Mouse (Mus musculus) intestine, postnatal 0 days (tissue): ENCODE measurements at regions not wholly inside any gene's neighbourhood (a gene's known extent, or its start where the extent isn't known, plus 50 kb on each side); places are given as distances from the start of the nearest gene placed in this dataset.
A peak's percentile ranks its signal among the peaks of the same experiment; 100 is the strongest.

Source experiments
- ATAC-seq: fragments of 200-750 bp; cut with Nextera tagmentation; 2 replicates; pipeline ENCODE4 v1.8.0; 2017; ENCODE audit warnings: mild to moderate bottlenecking, moderate TSS enrichment, moderate library complexity
- H3K27ac ChIP-seq: fragments of 300-500 bp; sonication (generic); 2 replicates; pipeline ENCODE4 v1.5.1; 2014; ENCODE audit warnings: mild to moderate bottlenecking, low read depth, low read length, moderate library complexity
- H3K27me3 ChIP-seq: fragments of 300-500 bp; sonication (generic); replicated peaks from 2 replicates; pipeline ENCODE4 v1.6.1; 2014; ENCODE audit warnings: low read length, mixed read lengths; ENCODE audit not compliant: control insufficient read depth, insufficient read depth
- H3K36me3 ChIP-seq: fragments of 300-500 bp; sonication (generic); 2 replicates; pipeline ENCODE4 v1.6.1; 2014; ENCODE audit warnings: mild to moderate bottlenecking, moderate library complexity; ENCODE audit not compliant: control insufficient read depth, insufficient read depth
- H3K4me1 ChIP-seq: fragments of 300-500 bp; sonication (generic); replicated peaks from 2 replicates; pipeline ENCODE4 v1.6.1; 2014; ENCODE audit warnings: antibody characterized with exemption, low read length, mixed read lengths; ENCODE audit not compliant: control insufficient read depth, insufficient read depth
- H3K4me2 ChIP-seq: fragments of 300-500 bp; sonication (generic); replicated peaks from 2 replicates; pipeline ENCODE4 v1.6.1; 2014; ENCODE audit warnings: low read depth, mild to moderate bottlenecking, moderate library complexity
- H3K4me3 ChIP-seq: fragments of 300-500 bp; sonication (generic); 2 replicates; pipeline ENCODE4 v1.5.1; 2014; ENCODE audit warnings: low read depth, low read length
- H3K9ac ChIP-seq: fragments of 300-500 bp; sonication (generic); 2 replicates; pipeline ENCODE4 v1.6.1; 2014; ENCODE audit warnings: mild to moderate bottlenecking, low read depth, low read length
- H3K9me3 ChIP-seq: fragments of 300-500 bp; sonication (generic); 2 replicates; pipeline ENCODE4 v1.6.1; 2016; ENCODE audit warnings: mixed run types; ENCODE audit not compliant: control insufficient read depth
- CTCF ChIP-seq: sonication (generic); IDR thresholded peaks from 2 replicates; pipeline ENCODE4 v1.5.1; 2016; ENCODE audit warnings: low read depth, mild to moderate bottlenecking, control low read depth, antibody characterized with exemption, moderate library complexity
- WGBS: fragments of 180-500 bp; shearing (Covaris S2); extraction: QIAGEN DNeasy Blood & Tissue Kit; methylation state at CpG from one replicate; pipeline ENCODE4 v1.1.7; 2014; 5-methylcytosine and 5-hydroxymethylcytosine counted together

DNA sequence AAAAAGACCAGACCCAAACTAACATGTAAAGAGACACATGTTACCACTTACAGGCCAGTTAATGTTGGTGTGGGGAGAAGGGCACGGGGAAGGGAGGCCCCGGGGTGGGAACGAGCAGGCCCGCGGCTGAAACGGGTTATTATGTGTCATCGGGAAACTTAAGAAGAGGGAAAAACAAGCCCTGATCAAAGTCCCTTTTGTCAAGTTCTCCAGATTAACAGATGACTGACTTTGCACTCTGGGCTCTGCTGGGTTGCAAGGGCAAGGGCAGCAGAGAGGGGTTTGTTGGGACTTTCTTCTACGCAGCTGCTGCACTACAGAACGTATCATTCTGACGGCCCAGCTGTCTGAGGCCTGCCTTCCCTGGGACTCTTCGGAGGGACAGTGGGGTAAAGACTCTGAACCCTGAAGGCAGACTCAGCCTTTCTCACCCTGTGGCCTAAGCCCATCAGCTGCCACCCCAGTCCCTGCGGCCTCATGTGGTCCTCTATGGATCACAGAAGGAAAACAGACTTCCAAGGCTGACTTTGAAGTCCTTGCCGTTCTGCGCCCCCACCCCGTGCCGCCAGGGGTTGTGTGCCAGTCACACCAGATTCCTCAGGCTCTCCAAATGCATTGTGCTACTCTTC lies 240.7 kb downstream of the Rplp1 start:
- Histone ChIP-seq H3K4me1 (0 out of 2 replicates have a peak, but pooled peaks cover 15% of the 10 kb centered on the region), H3K9ac (no peak overlapping the region), H3K27ac (peak overlapping the region; percentile 29), H3K4me3 (no peak overlapping the region), H3K36me3 (no peaks in the 10 kb centered on the region), H3K9me3 (no peaks in the 10 kb centered on the region), H3K4me2 (no peak overlapping the region), H3K27me3 (no peaks in the 10 kb centered on the region)
- TF ChIP-seq CTCF = no peak
- WGBS = 41% methylated on average over 16 of the region's 16 CpGs
- ATAC-seq = peak; percentile 70

DNA sequence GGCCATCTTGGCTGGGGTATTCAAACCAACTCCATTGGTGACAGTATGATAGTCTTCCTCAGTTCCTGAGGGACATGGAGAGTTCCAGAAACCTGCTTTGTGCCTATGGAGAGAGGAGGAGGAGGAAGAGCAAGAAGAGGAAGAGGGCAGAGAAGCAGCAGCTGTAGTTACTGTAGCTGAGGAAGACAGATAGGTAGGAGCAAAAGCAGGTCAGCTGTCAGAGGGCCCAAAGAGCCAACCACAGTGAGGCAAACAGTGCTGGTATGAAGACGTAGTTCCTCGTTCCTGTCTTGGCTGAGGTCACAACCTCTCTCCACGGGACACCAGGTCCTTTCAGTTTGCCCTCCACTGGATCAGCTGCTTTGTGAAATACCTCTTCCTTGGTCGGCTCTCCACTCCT lies 243.4 kb downstream of the Rplp1 start:
- H3K9me3 ChIP-seq = no peaks in the 10 kb centered on the region
- H3K4me1 ChIP-seq = 0 out of 2 replicates have a peak, but pooled peaks cover 15% of the 10 kb centered on the region
- H3K9ac ChIP-seq = no peak overlapping the region
- no peak overlapping the region for H3K4me3 ChIP-seq
- no peaks in the 10 kb centered on the region for H3K27me3 ChIP-seq
- no peaks in the 10 kb centered on the region for H3K36me3 ChIP-seq
- no peak overlapping the region for H3K27ac ChIP-seq
- no peak for TF ChIP-seq CTCF
- no peak for ATAC-seq
- 73% methylated on average over 4 of the region's 4 CpGs for WGBS
- H3K4me2 ChIP-seq = no peak overlapping the region

DNA sequence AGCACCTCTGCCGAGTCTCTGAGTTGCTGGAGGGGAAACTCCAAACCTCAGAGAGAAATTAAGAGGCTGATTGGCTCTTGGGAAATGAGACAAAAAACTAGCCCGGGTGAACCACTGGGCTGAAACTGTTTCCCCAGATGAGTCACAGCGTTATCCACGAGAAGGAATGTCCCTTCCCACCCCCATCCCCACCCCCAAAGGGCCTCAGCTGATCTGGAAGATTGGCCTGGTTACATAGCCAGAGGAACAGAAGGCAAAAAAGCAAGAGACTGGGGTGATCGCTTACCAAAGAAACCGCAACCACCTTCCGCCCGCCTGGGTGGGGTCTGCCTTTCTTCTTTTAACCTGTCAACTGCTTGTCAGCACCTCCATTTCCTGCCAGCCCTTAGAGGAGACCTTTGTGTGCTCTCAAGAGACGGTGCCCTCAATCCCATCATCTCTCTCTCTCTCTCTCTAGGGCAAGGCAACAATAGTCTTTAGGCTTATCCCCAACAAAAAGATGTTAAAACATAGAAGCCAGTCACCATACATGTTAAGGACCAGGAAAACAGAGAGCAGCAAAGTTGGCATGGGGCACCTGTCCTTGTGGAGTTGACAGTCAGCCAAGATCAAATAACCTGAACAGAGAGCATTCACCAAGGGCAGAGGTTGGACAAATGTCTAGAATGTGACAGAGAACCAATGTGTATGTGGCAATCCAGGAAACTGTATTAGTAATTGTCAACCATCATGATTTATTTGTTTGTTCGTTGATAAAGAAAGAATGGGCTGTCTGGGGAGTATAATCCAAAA lies 244.4 kb downstream of the Rplp1 start:
- TF ChIP-seq CTCF = no peak
- H3K36me3 ChIP-seq = no peaks in the 10 kb centered on the region
- 32% methylated on average over 10 of the region's 10 CpGs for WGBS
- H3K4me2 ChIP-seq = no peak overlapping the region
- H3K4me3 ChIP-seq = no peak overlapping the region
- no peak overlapping the region; the same call in 1 of the 2 replicates for H3K27ac ChIP-seq
- H3K9me3 ChIP-seq = no peaks in the 10 kb centered on the region
- 0 out of 2 replicates have a peak, but pooled peaks cover 15% of the 10 kb centered on the region for H3K4me1 ChIP-seq
- H3K9ac ChIP-seq = no peak overlapping the region
- no peaks in the 10 kb centered on the region for H3K27me3 ChIP-seq
- ATAC-seq = no peak

DNA sequence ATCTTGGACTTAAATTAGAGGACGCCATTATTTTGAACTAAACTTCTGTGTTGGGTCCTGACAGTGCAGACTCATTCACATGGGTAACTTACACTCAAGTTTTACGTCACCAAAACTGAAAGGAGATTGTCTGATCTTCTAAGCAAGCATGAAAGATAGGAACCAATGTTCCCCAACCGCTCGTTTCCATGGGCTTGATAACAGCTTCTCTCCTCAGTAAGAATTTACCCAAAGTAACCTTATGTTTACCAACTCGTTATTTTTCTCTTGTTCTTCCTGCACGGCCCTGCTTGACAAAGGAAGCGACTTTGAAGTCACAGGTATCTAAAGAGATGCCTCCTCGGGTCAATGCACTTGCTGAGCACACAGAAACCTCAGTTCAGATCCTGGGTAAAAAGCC lies 245.6 kb downstream of the Rplp1 start:
- WGBS = 70% methylated on average over 8 of the region's 8 CpGs
- Histone ChIP-seq H3K4me1 (0 out of 2 replicates have a peak, but pooled peaks cover 13% of the 10 kb centered on the region), H3K4me2 (no peak overlapping the region), H3K9ac (no peak overlapping the region), H3K4me3 (no peak overlapping the region), H3K27me3 (no peaks in the 10 kb centered on the region), H3K27ac (no peak overlapping the region), H3K36me3 (no peaks in the 10 kb centered on the region), H3K9me3 (no peaks in the 10 kb centered on the region)
- no peak for TF ChIP-seq CTCF
- no peak for ATAC-seq

GRCm38 (mm10) chr9:61668157-61668697 lies 246.1 kb downstream of the Rplp1 start:
- Histone ChIP-seq H3K4me2 (no peak overlapping the region), H3K4me1 (0 out of 2 replicates have a peak, but pooled peaks cover 13% of the 10 kb centered on the region), H3K27me3 (no peaks in the 10 kb centered on the region), H3K4me3 (no peak overlapping the region), H3K27ac (no peak overlapping the region), H3K9ac (no peak overlapping the region), H3K36me3 (no peaks in the 10 kb centered on the region), H3K9me3 (no peaks in the 10 kb centered on the region)
- no peak for TF ChIP-seq CTCF
- no peak for ATAC-seq
- 79% methylated on average over 1 of the region's 1 CpGs for WGBS

DNA sequence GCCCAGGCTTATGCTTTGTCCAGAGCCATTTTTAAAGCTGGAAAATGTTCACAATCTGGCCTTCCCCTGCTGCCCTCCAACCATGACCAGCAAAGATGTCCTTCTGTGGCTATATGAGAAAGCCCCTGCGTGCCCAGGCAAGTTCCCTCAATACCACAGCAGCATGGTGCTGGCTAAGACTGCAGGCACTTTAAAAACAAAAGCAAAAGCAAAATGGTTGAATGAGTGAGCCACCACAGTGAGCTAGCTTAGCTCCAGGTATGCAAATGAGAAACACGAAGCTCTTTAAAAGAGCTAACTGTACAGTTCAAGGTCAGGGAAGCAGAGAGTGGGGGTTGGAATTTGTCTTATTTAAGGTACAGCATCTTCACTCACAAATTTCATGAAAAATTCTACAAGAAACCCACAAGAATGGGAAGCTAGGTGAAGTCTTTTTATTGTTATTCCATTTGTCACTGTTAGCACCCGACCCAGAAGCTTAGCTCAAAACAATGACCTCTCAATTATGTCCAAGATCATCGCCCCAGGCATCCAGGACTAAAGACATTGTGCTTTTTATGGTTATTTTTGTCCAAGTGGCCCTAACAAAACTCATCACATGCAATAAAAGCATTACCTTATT lies 246.8 kb downstream of the Rplp1 start:
- H3K9ac ChIP-seq = no peak overlapping the region
- TF ChIP-seq CTCF = no peak
- H3K4me1 ChIP-seq = 0 out of 2 replicates have a peak, but pooled peaks cover 13% of the 10 kb centered on the region
- H3K36me3 ChIP-seq = no peaks in the 10 kb centered on the region
- ATAC-seq = no peak
- H3K4me3 ChIP-seq = no peak overlapping the region
- no peak overlapping the region for H3K4me2 ChIP-seq
- H3K9me3 ChIP-seq = no peaks in the 10 kb centered on the region
- 76% methylated on average over 4 of the region's 4 CpGs for WGBS
- no peak overlapping the region for H3K27ac ChIP-seq
- no peaks in the 10 kb centered on the region for H3K27me3 ChIP-seq
